Mouse (Mus musculus) cerebellum, adult 2 months (tissue): Measurements from ENCODE around the gene Glrb.

Experiments
- CTCF ChIP-seq: fragments of 200-500 bp; IDR thresholded peaks from 2 replicates; pipeline ENCODE4 v1.5.1; 2011; ENCODE audit warnings: low read depth, mild to moderate bottlenecking, control low read depth, low read length, moderate library complexity, borderline replicate concordance; ENCODE audit not compliant: insufficient read depth
- POLR2A ChIP-seq: fragments of 200-500 bp; IDR thresholded peaks from 2 replicates; pipeline ENCODE4 v1.6.1; 2011; ENCODE audit warnings: low read length, control low read depth, borderline replicate concordance; ENCODE audit not compliant: insufficient read depth

GRCm38 (mm10) chr3:80839845-80840244, 73.6 kb downstream of the Glrb start:
- no peak for TF ChIP-seq CTCF
- TF ChIP-seq POLR2A, result no peak
